Comparison of ENCODE assay signal across 23 mouse cellular contexts in the genomic region with DNA sequence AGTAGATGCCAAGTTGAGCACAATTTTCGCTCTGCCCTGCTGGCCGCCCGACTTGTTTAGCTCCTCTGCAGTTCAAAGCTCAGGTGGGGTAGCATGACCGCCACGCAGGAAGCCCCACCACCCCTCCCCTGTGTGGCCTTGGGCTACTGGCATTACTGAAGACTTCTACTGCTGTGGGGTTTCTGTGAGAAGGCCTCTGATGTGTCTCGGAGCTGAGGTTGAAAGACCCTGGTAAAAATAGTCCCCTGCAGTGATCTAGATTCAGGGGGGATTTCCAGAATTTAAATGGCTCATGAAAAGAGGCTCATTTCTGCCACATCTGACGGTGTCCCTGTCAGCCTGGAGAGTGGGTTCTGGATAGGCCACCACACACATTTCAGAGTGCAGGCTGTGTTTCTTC. TPM values are rescaled to one million over a fixed set of nuclear protein-coding genes. Genes with fewer than 3 reads are reported as not detected.
DNase-seq lines count a peak whose midpoint lies in the region; ATAC-seq and TF ChIP-seq lines count a peak whose summit lies in the region.
"Had no signal": no experiment of that assay in that cellular context is flagged by ENCODE, and none has a peak within 500 bp of the region (broad histone marks: within the 10 kb centered on the region; RNA-seq: fewer than 3 reads in every experiment).

No protein-coding gene starts in this region.

- H3K4me2 ChIP-seq in hindbrain, embryonic 14.5 days (replicated peaks): no peak overlapping the region
- no peak overlapping the region for H3K4me2 ChIP-seq in hindbrain, postnatal 0 days (ENCODE audit: low read depth, low read length)
- H3K4me2 ChIP-seq: heart, embryonic 11.5 days; liver, embryonic 13.5 days had no signal

- WGBS in hindbrain, embryonic 14.5 days: 64% methylated on average over 7 of the region's 7 CpGs
- WGBS in hindbrain, postnatal 0 days: 53% methylated on average over 7 of the region's 7 CpGs
- WGBS in thymus, adult 2 months: 5% methylated on average over 7 of the region's 7 CpGs

- no peak for TF ChIP-seq CTCF in hindbrain, postnatal 0 days (IDR thresholded peaks at IDR 0.05; ENCODE audit: low read depth)
- TF ChIP-seq CTCF in thymus, adult 2 months (IDR thresholded peaks at IDR 0.05; ENCODE audit: borderline replicate concordance, control insufficient read depth, extremely low read depth, insufficient read depth, low read length, poor library complexity): no peak

- H3K27ac ChIP-seq in hindbrain, embryonic 14.5 days: peak overlapping the region; percentile 36
- H3K27ac ChIP-seq in hindbrain, postnatal 0 days: no peak overlapping the region
- H3K27ac ChIP-seq in thymus, adult 2 months (ENCODE audit: control insufficient read depth, insufficient read depth, low read length): peak overlapping the region; percentile 16
- H3K27ac ChIP-seq: left cerebral cortex, adult 2 months; liver, embryonic 13.5 days had no signal

- no peak overlapping the region for H3K4me3 ChIP-seq in hindbrain, embryonic 14.5 days (replicated peaks; ENCODE audit: low read length)
- no peak overlapping the region for H3K4me3 ChIP-seq in hindbrain, postnatal 0 days (ENCODE audit: low read length)
- H3K4me3 ChIP-seq in thymus, adult 2 months (ENCODE audit: control insufficient read depth, insufficient read depth, low read length): no peak overlapping the region
- H3K4me3 ChIP-seq: layer of hippocampus, adult 2 months; left cerebral cortex, adult 2 months; liver, embryonic 13.5 days had no signal

- H3K9ac ChIP-seq in hindbrain, embryonic 14.5 days: no peak overlapping the region
- H3K9ac ChIP-seq in hindbrain, postnatal 0 days (replicated peaks; ENCODE audit: low read length): no peak overlapping the region
- H3K9ac ChIP-seq: liver, embryonic 13.5 days had no signal

- no peak for ATAC-seq in hindbrain, embryonic 14.5 days (ENCODE audit: low FRiP score)
- ATAC-seq in hindbrain, postnatal 0 days: no peak
- ATAC-seq: hindbrain, embryonic 16.5 days had no signal

- no peaks in the 10 kb centered on the region for H3K36me3 ChIP-seq in hindbrain, embryonic 14.5 days (replicated peaks; ENCODE audit: control insufficient read depth, insufficient read depth)
- H3K36me3 ChIP-seq in hindbrain, postnatal 0 days (ENCODE audit: insufficient read depth, low read length): no peaks in the 10 kb centered on the region
- peaks cover 10% of the 10 kb centered on the region; the same call in 1 of the 2 replicates for H3K36me3 ChIP-seq in thymus, adult 2 months (ENCODE audit: control insufficient read depth, insufficient read depth, low read length)
- H3K36me3 ChIP-seq: liver, embryonic 13.5 days had no signal

- no peak for TF ChIP-seq POLR2A in thymus, adult 2 months (IDR thresholded peaks at IDR 0.05; ENCODE audit: control insufficient read depth, extremely low read depth, insufficient read depth, low read length, poor library complexity)

- H3K4me1 ChIP-seq in hindbrain, embryonic 14.5 days (replicated peaks; ENCODE audit: control insufficient read depth, insufficient read depth, low read length): peaks cover 5% of the 10 kb centered on the region; the same call in 1 of the 2 replicates
- no peaks in the 10 kb centered on the region for H3K4me1 ChIP-seq in hindbrain, postnatal 0 days (ENCODE audit: insufficient read depth, low read length)
- peaks cover 70% of the 10 kb centered on the region for H3K4me1 ChIP-seq in thymus, adult 2 months (replicated peaks; ENCODE audit: control insufficient read depth, insufficient read depth, low read length)

- DNase-seq in hindbrain, embryonic 14.5 days (ENCODE audit: low spot score): no peak
- DNase-seq in hindbrain, postnatal 0 days (ENCODE audit: low spot score): no peak
- DNase-seq in thymus, adult 2 months: peak; percentile 57
- DNase-seq in thymus, postnatal 10 days (ENCODE audit: low spot score in 2 of 2): no peak
- peak; percentile 56 to 73 for DNase-seq in natural killer cell, adult 2 months (ENCODE audit: low spot score in 2 of 2)
- no peak for DNase-seq in ovary, postnatal 14 days (ENCODE audit: low spot score)
- DNase-seq in kidney, postnatal 4 days: no peak
- no peak for DNase-seq in cerebellum, postnatal 4 days (ENCODE audit: low spot score in 2 of 2)
- DNase-seq: adrenal gland, postnatal 36 days; cerebellum, postnatal 14 days; liver, embryonic 13.5 days; right cerebral cortex, postnatal 14 days had no signal

- no peaks in the 10 kb centered on the region for H3K27me3 ChIP-seq in hindbrain, embryonic 14.5 days (ENCODE audit: control insufficient read depth, insufficient read depth, low read length)
- H3K27me3 ChIP-seq in hindbrain, postnatal 0 days (ENCODE audit: insufficient read depth, low read length): no peaks in the 10 kb centered on the region
- H3K27me3 ChIP-seq in thymus, adult 2 months (ENCODE audit: control insufficient read depth, insufficient read depth, low read length): no peaks in the 10 kb centered on the region

- H3K9me3 ChIP-seq in hindbrain, embryonic 14.5 days (ENCODE audit: control insufficient read depth, low read length): no peaks in the 10 kb centered on the region
- no peaks in the 10 kb centered on the region for H3K9me3 ChIP-seq in hindbrain, postnatal 0 days (ENCODE audit: low read length)
- H3K9me3 ChIP-seq: liver, embryonic 13.5 days had no signal

RNA-seq across cellular contexts. Expression of a gene that starts 30.1 kb away (rescaled TPM):
- polyA plus RNA-seq in hindbrain, embryonic 14.5 days (2014; fragmentation: Nextera tagmentation; extraction: Ambion mirVana): 0.23 and 0.26 TPM in 2 replicates
- total RNA-seq in hindbrain, postnatal 0 days (2014; rRNA removed): 0.05 and 1.6 TPM in 2 replicates
- polyA plus RNA-seq in hindbrain, postnatal 0 days (2015; fragmentation: Nextera tagmentation; extraction: Ambion mirVana): 0.11 TPM in 1 of 2 replicates, not detected in the other
- 139 and 162 TPM in 2 replicates for polyA plus RNA-seq in thymus, adult 2 months (2012; rRNA removed)

RNA-seq across cellular contexts. Expression of a gene that starts 37.5 kb away (rescaled TPM):
- polyA plus RNA-seq in hindbrain, embryonic 14.5 days (2014; fragmentation: Nextera tagmentation; extraction: Ambion mirVana): not detected in 2 replicates
- not detected in 2 replicates for total RNA-seq in hindbrain, postnatal 0 days (2014; rRNA removed)
- polyA plus RNA-seq in hindbrain, postnatal 0 days (2015; fragmentation: Nextera tagmentation; extraction: Ambion mirVana): not detected in 2 replicates
- polyA plus RNA-seq in thymus, adult 2 months (2012; rRNA removed): 0.09 TPM in 2 replicates
- total RNA-seq: adrenal gland, postnatal 36 days; gastrocnemius, postnatal 4 days; heart, postnatal 25 days; layer of hippocampus, adult 2 months; left cerebral cortex, adult 2 months had no signal
- polyA plus RNA-seq: embryonic facial prominence, embryonic 11.5 days; heart, embryonic 11.5 days; hindbrain, embryonic 16.5 days; kidney, embryonic 14.5 days; limb, embryonic 11.5 days; liver, embryonic 13.5 days; lung, embryonic 16.5 days; stomach, embryonic 16.5 days had no signal

Comparison
In these comparisons a context has a peak if more than half of its experiments do, and no peak if none do; other contexts are left out.
1. DNase-seq: peak in thymus, adult 2 months (single experiment) and natural killer cell, adult 2 months (2 of 2); none in hindbrain, embryonic 14.5 days (single experiment), hindbrain, postnatal 0 days (single experiment), thymus, postnatal 10 days (0 of 2), ovary, postnatal 14 days (single experiment), kidney, postnatal 4 days (0 of 2) and cerebellum, postnatal 4 days (0 of 2).
2. RNA of a gene that starts 30.1 kb away (polyA plus RNA-seq): 139 to 162 TPM in thymus, adult 2 months; 0.23 to 0.26 TPM in hindbrain, embryonic 14.5 days and 0.11 TPM in hindbrain, postnatal 0 days; every median in the first group is over 100 times any median in the second.